Mouse (Mus musculus) embryonic fibroblast, embryonic 13.5 days (primary cell): ENCODE measurements around the gene Rpusd4.

ENCODE experiments used
- CTCF ChIP-seq: IDR thresholded peaks from 2 replicates; pipeline ENCODE4 v1.5.1; 2011; ENCODE audit warnings: mild to moderate bottlenecking, control low read depth, low read length, moderate library complexity, borderline replicate concordance; ENCODE audit not compliant: insufficient read depth
- POLR2A ChIP-seq: IDR thresholded peaks from 2 replicates; pipeline ENCODE4 v1.6.1; 2011; ENCODE audit warnings: low read depth, mild to moderate bottlenecking, control low read depth, low read length, moderate library complexity

- TF ChIP-seq POLR2A: no peak
- no peak for TF ChIP-seq CTCF
These were observed 39.8 kb downstream of the Rpusd4 start for GRCm38 (mm10) chr9:35307461-35307860.
